Mouse (Mus musculus) C2C12 (cell line): ENCODE data around the gene Hmgb3. TPM values are rescaled to one million over a fixed set of nuclear protein-coding genes. Genes with fewer than 3 reads are reported as not detected.
A peak's percentile ranks its signal among the peaks of the same experiment; 100 is the strongest.

Experiments used
- H3K27me3 ChIP-seq: one replicate; pipeline ENCODE4 v1.6.1; 2011; ENCODE audit not compliant: control insufficient read depth, insufficient read depth, insufficient read length
- H3K36me3 ChIP-seq: one replicate; pipeline ENCODE4 v1.6.1; 2011; ENCODE audit not compliant: control insufficient read depth, insufficient read depth
- H3K4me3 ChIP-seq: one replicate; pipeline ENCODE4 v1.5.1; 2011; ENCODE audit warnings: mild to moderate bottlenecking, control low read depth; ENCODE audit not compliant: poor library complexity, insufficient read depth, severe bottlenecking
- H3K79me2 ChIP-seq: one replicate; pipeline ENCODE4 v1.6.1; 2011; ENCODE audit not compliant: control insufficient read depth, insufficient read depth
- H3K79me3 ChIP-seq: one replicate; pipeline ENCODE4 v1.6.1; 2011; ENCODE audit warnings: low read depth, control low read depth
- H3ac ChIP-seq: one replicate; pipeline ENCODE3; 2011; ENCODE audit warnings: low read depth; ENCODE audit not compliant: control insufficient read depth, insufficient read length
- CEBPB ChIP-seq: IDR thresholded peaks from one replicate; pipeline ENCODE4 v1.6.1; 2011; ENCODE audit warnings: low read depth, mild to moderate bottlenecking, control low read depth, moderate library complexity
- CTCF ChIP-seq: IDR thresholded peaks from one replicate; pipeline ENCODE4 v1.5.1; 2011; ENCODE audit not compliant: control insufficient read depth, insufficient read depth, insufficient read length
- FOSL1 ChIP-seq: IDR thresholded peaks from one replicate; pipeline ENCODE4 v1.8.0; 2011; ENCODE audit warnings: mild to moderate bottlenecking, low read length; ENCODE audit not compliant: poor library complexity, insufficient read depth, severe bottlenecking
- MAX ChIP-seq: IDR thresholded peaks from one replicate; pipeline ENCODE4 v1.6.1; 2011; ENCODE audit warnings: mild to moderate bottlenecking, control low read depth
- MYOD1 ChIP-seq: IDR thresholded peaks from one replicate; pipeline ENCODE4 v1.6.1; 2011; ENCODE audit warnings: low read depth; ENCODE audit not compliant: control insufficient read depth, insufficient read length
- MYOG ChIP-seq: IDR thresholded peaks from one replicate; pipeline ENCODE4 v1.6.1; 2011; ENCODE audit not compliant: control insufficient read depth, insufficient read length; ENCODE audit errors: extremely low read depth
- USF1 ChIP-seq: IDR thresholded peaks from one replicate; pipeline ENCODE4 v1.6.1; 2011; ENCODE audit warnings: low read depth, mild to moderate bottlenecking, control low read depth, moderate library complexity
- microRNA-seq: library from miRNA; unstranded; fragments of <30 nt; microRNA quantifications from one replicate; pipeline ENCODE4, GENCODE M21; 2019; ENCODE audit warnings: borderline microRNAs expressed
- polyA plus RNA-seq: library from polyadenylated mRNA; unstranded; fragments of >200 nt; fragmentation: generic; extraction: Trizol; gene quantifications from one replicate; pipeline ENCODE4 v1.2.1, GENCODE M21; 2012; ENCODE audit warnings: missing spikeins

Gene Hmgb3
- polyA plus RNA-seq, 1 experiment = 68.1 TPM

GRCm38 (mm10) chrX:71601052-71601611, 45.4 kb downstream of the Hmgb3 start:
- Histone ChIP-seq H3ac (no peak overlapping the region), H3K4me3 (no peak overlapping the region), H3K27me3 (no peaks in the 10 kb centered on the region), H3K36me3 (no peaks in the 10 kb centered on the region), H3K79me3 (no peaks in the 10 kb centered on the region), H3K79me2 (no peaks in the 10 kb centered on the region)
- TF ChIP-seq MYOG (no peak), USF1 (no peak), MYOD1 (no peak), CTCF (peak; percentile 74), CEBPB (no peak), MAX (no peak), FOSL1 (no peak)

Small RNA genes lying within 50 kb of the gene (microRNA-seq; reads per million reads assigned to microRNA genes)
- gene Gm23945 = not detected

Other genes starting within 250 kb of the Hmgb3 start
- gene Mtmr1, start 191.2 kb upstream of the Hmgb3 start, polyA plus RNA-seq = 2.6 TPM
- gene Cd99l2, start 63.1 kb upstream of the Hmgb3 start, polyA plus RNA-seq = 22.5 TPM
- gene Gpr50, start 107.7 kb downstream of the Hmgb3 start, polyA plus RNA-seq = not detected